Mouse (Mus musculus) megakaryocyte progenitor cell, adult 5-6 weeks (primary cell): ENCODE measurements around the gene Cdyl. TPM values are rescaled to one million over a fixed set of nuclear protein-coding genes. Genes with fewer than 3 reads are reported as not detected.

Source experiments
- ATAC-seq: replicated peaks from 2 replicates; pipeline ENCODE4 v1.8.0; 2016; ENCODE audit warnings: mild to moderate bottlenecking, moderate TSS enrichment, inconsistent platforms; ENCODE audit not compliant: poor library complexity
- total RNA-seq, 2 experiments: library from RNA; stranded (forward) in 1 of 2; stranded (reverse) in 1 of 2; fragments of 157-497, 149-512 nt in 1 of 2; fragments of 200-1000 nt in 1 of 2; gene quantifications; 2 replicates each; pipeline versions ENCODE4 v1.2.3 to v1.2.4; 2015 to 2017

Cdyl gene
- total RNA-seq (2015) = 13.5 and 13.9 TPM in 2 replicates
- 12.3 and 13.5 TPM in 2 replicates for total RNA-seq (2017)

GRCm38 (mm10) chr13:35659406-35659985 is at the start of gene Cdyl:
TSS of gene Cdyl (plus strand) at chr13:35659833.
- no peak for ATAC-seq

- peak; percentile 32 for ATAC-seq
Observed at GRCm38 (mm10) chr13:35610718-35611117, 48.9 kb upstream of the Cdyl start.

GRCm38 (mm10) chr13:35612506-35612905 is 47.1 kb upstream of the Cdyl start:
- no peak for ATAC-seq

- peak; percentile 97 for ATAC-seq
Observed at GRCm38 (mm10) chr13:35614832-35615479, 44.7 kb upstream of the Cdyl start.

GRCm38 (mm10) chr13:35616524-35617099 is 43.0 kb upstream of the Cdyl start:
- ATAC-seq = no peak

- ATAC-seq = no peak
Observed at GRCm38 (mm10) chr13:35619356-35619755, 40.3 kb upstream of the Cdyl start.

- ATAC-seq = no peak
Observed at GRCm38 (mm10) chr13:35620756-35621155, 38.9 kb upstream of the Cdyl start.

- no peak for ATAC-seq
Observed at GRCm38 (mm10) chr13:35624831-35625230, 34.8 kb upstream of the Cdyl start.

GRCm38 (mm10) chr13:35625556-35625955 is 34.1 kb upstream of the Cdyl start:
- ATAC-seq = no peak

GRCm38 (mm10) chr13:35627319-35627718 is 32.3 kb upstream of the Cdyl start:
- ATAC-seq = no peak

GRCm38 (mm10) chr13:35647132-35647823 is 12.4 kb upstream of the Cdyl start:
- peak; percentile 97 for ATAC-seq

GRCm38 (mm10) chr13:35650284-35650872 is 9.3 kb upstream of the Cdyl start:
- ATAC-seq = no peak

- ATAC-seq = no peak
Observed at GRCm38 (mm10) chr13:35652851-35653250, 6.8 kb upstream of the Cdyl start.

- ATAC-seq = no peak; the same call in 1 of the 2 replicates
Observed at GRCm38 (mm10) chr13:35656853-35657252, 2.8 kb upstream of the Cdyl start.

GRCm38 (mm10) chr13:35665456-35665855 is 5.8 kb downstream of the Cdyl start:
- peak; percentile 94 for ATAC-seq

GRCm38 (mm10) chr13:35669910-35670469 is 10.4 kb downstream of the Cdyl start:
- peak; percentile 40; the same call in 1 of the 2 replicates for ATAC-seq

GRCm38 (mm10) chr13:35670875-35671274 is 11.2 kb downstream of the Cdyl start:
- no peak for ATAC-seq

- no peak for ATAC-seq
Observed at GRCm38 (mm10) chr13:35676921-35677320, 17.3 kb downstream of the Cdyl start.

GRCm38 (mm10) chr13:35677433-35678051 is 17.9 kb downstream of the Cdyl start:
- peak; percentile 97 for ATAC-seq

GRCm38 (mm10) chr13:35678691-35679090 is 19.1 kb downstream of the Cdyl start:
- ATAC-seq = no peak
